Comparison of ENCODE assay signal across 8 mouse cellular contexts in genomic region chr6:50112775-50113174, GRCm38 (mm10). TPM values are rescaled to one million over a fixed set of nuclear protein-coding genes. Genes with fewer than 3 reads are reported as not detected.
DNase-seq lines count a peak whose midpoint lies in the region; ATAC-seq lines count a peak whose summit lies in the region.

No protein-coding gene starts in this region.

- peaks cover 58% of the 10 kb centered on the region for H3K4me1 ChIP-seq in megakaryocyte, embryonic 14.5 days

- H3K36me3 ChIP-seq in megakaryocyte, embryonic 14.5 days (replicated peaks; ENCODE audit: low read length), result peaks cover 3% of the 10 kb centered on the region

- H3K27me3 ChIP-seq in megakaryocyte, embryonic 14.5 days (replicated peaks), result peaks cover 12% of the 10 kb centered on the region

- peak; percentile 95 for DNase-seq in embryo, embryonic 10 days (ENCODE audit: low spot score)
- DNase-seq in gastrocnemius, postnatal 14 days, result peak; percentile 98
- DNase-seq in induced T-regulatory cell, adult 2 months (ENCODE audit: low read depth), result peak; percentile 88
- peak; percentile 88 to 91 for DNase-seq in left cerebral cortex, adult 8-10 months (ENCODE audit: low spot score in 2 of 2)
- DNase-seq in right cerebral cortex, adult 2 months (ENCODE audit: low spot score in 2 of 2), result peak; percentile 96 to 97
- peak; percentile 85 for DNase-seq in urinary bladder, postnatal 10 days (ENCODE audit: low spot score)

- no peaks in the 10 kb centered on the region for H3K9me3 ChIP-seq in megakaryocyte, embryonic 14.5 days

- intact Hi-C loops in gastrocnemius, postnatal 14 days (cut with DNase I; ENCODE audit: low total_unique reads), result loop anchor here (5.0 kb wide), 2 partner anchors 75 to 185 kb away; no protein-coding TSS in a partner anchor

- peak; percentile 71 for ATAC-seq in activated CD4-positive, CD25-positive, alpha-beta regulatory T cell, adult 4 months

- H3K4me3 ChIP-seq in megakaryocyte, embryonic 14.5 days (replicated peaks), result peak overlapping the region; percentile 89

RNA-seq across cellular contexts. Expression of gene Mpp6, which starts 2.7 kb away (rescaled TPM):
- polyA plus RNA-seq in activated CD4-positive, CD25-positive, alpha-beta regulatory T cell, adult 4 months (2017; shearing (Covaris generic)), result 10 to 100 TPM in 1 of 2 experiments, 1 to 10 TPM in 1; 7.9 to 11.9 TPM
- total RNA-seq in gastrocnemius, postnatal 14 days (2021), result 100 to 1,000 TPM; 120 to 133 TPM
- total RNA-seq in left cerebral cortex, adult 8-10 months (2022), result 10 to 100 TPM; 80.6 to 86.2 (median 83.3) TPM
- 2.1 and 9.7 TPM in 2 replicates for polyA plus RNA-seq in megakaryocyte, embryonic 14.5 days (2012; ENCODE audit: insufficient read depth, low replicate concordance)

Comparison
In these comparisons a context has a peak if more than half of its experiments do, and no peak if none do; other contexts are left out.
1. Peak in every context shown above with its lines: DNase-seq, ATAC-seq and H3K4me3 ChIP-seq.